Mouse (Mus musculus) spleen, adult 2 months (tissue): ENCODE results near the gene Rtl10.

ENCODE experiments used
- CTCF ChIP-seq: fragments of 200-500 bp; IDR thresholded peaks from 2 replicates; pipeline ENCODE4 v1.5.1; 2011; ENCODE audit warnings: mild to moderate bottlenecking, inconsistent platforms; ENCODE audit not compliant: insufficient read depth, insufficient read length, insufficient replicate concordance; ENCODE audit errors: extremely low read depth
- POLR2A ChIP-seq: fragments of 200-500 bp; IDR thresholded peaks from 2 replicates; pipeline ENCODE4 v1.6.1; 2011; ENCODE audit warnings: low read depth, low read length, inconsistent platforms

DNA sequence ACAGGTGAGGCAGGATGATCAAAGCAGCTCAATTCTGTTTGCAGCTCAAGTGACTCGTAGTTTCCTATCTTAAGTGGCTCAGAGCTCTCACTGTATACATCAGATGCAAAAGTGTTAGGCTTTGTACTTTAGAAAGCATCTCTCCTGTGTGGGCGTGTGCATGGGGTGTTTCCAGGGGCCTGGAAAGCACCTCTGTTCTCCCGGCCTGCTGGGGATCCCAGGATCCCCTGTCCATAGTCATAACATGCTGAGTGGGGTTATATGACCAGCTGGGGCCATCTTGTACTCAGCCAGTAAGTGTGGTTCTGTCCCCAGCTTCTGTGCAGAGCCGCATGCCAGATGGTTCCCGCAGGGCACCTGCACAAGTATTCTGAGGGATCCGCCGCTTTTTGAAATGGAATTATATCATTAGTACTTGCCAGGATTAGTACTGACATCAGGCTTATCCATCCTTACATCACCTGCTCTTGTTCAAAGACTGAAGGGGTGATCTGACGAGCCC, 46.3 kb upstream of the Rtl10 start:
- no peak for TF ChIP-seq CTCF
- TF ChIP-seq POLR2A, result no peak
